Mouse (Mus musculus) E14TG2a.4 (cell line): ENCODE measurements at regions not wholly inside any gene's neighbourhood (a gene's known extent, or its start where the extent isn't known, plus 50 kb on each side); places are given as distances from the start of the nearest gene placed in this dataset.

Experiments used
- CTCF ChIP-seq: conservative IDR thresholded peaks from 2 replicates; pipeline ENCODE4 v1.5.1; 2014; ENCODE audit warnings: low read length
- NANOG ChIP-seq: IDR thresholded peaks from 2 replicates; pipeline ENCODE4 v1.6.1; 2014; ENCODE audit warnings: borderline replicate concordance, low read length, mixed read lengths
- POU5F1 ChIP-seq: IDR thresholded peaks from 2 replicates; pipeline ENCODE4 v1.6.1; 2014; ENCODE audit warnings: low read length, borderline replicate concordance

DNA sequence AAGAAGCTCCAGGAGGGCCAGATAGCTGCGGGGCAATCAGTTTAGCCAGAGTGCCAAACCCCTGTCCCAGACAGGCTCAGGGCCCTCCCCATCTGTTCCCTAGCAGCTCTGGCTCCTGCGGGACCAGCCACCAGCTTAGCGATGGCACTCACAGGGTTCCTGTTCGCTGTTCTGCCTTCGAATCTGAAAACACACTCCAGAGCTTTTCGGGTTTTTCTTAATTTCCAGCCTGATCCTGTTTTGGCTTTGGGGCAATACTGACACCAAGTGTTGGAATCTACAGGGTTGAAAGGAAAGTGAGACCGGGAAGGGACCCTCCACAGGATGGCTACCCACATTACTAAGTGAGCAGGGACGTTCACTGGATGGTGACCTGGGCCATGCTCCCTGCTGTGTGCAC, 50.6 kb upstream of the Enpp6 start:
- TF ChIP-seq CTCF (no peak), POU5F1 (no peak), NANOG (no peak)
